Mouse (Mus musculus) liver, adult 2 months (tissue): ENCODE measurements around the gene Cactin. TPM values are rescaled to one million over a fixed set of nuclear protein-coding genes. Genes with fewer than 3 reads are reported as not detected.

Experiments
- DNase-seq: peaks from one replicate; pipeline ENCODE4 v3.0.0-alpha.2; 2011; ENCODE audit warnings: low read depth, low spot score; ENCODE audit errors: extremely low read depth
- H3K27ac ChIP-seq: fragments of 200-500 bp; replicated peaks from 2 replicates; pipeline ENCODE4 v1.5.1; 2012; ENCODE audit warnings: low read depth, mild to moderate bottlenecking, control low read depth, inconsistent platforms, low read length; ENCODE audit not compliant: insufficient read depth
- H3K27me3 ChIP-seq: fragments of 200-500 bp; 2 replicates; pipeline ENCODE4 v1.6.1; 2012; ENCODE audit warnings: mild to moderate bottlenecking, moderate library complexity, low read length, inconsistent platforms; ENCODE audit not compliant: control insufficient read depth, insufficient read depth
- H3K36me3 ChIP-seq: fragments of 200-500 bp; 2 replicates; pipeline ENCODE4 v1.6.1; 2012; ENCODE audit warnings: low read length, inconsistent platforms; ENCODE audit not compliant: control insufficient read depth, insufficient read depth
- H3K4me1 ChIP-seq: fragments of 200-500 bp; 2 replicates; pipeline ENCODE4 v1.6.1; 2011; ENCODE audit warnings: low read length; ENCODE audit not compliant: control insufficient read depth, insufficient read depth
- H3K4me3 ChIP-seq: fragments of 200-500 bp; 2 replicates; pipeline ENCODE4 v1.5.1; 2011; ENCODE audit warnings: low read depth, mild to moderate bottlenecking, control low read depth, low read length, moderate library complexity; ENCODE audit not compliant: insufficient read depth
- H3K79me2 ChIP-seq: fragments of 200-500 bp; 2 replicates; pipeline ENCODE4 v1.6.1; 2012; ENCODE audit warnings: inconsistent platforms, mild to moderate bottlenecking, low read length, moderate library complexity; ENCODE audit not compliant: control insufficient read depth, insufficient read depth
- H3K9ac ChIP-seq: fragments of 200-500 bp; 2 replicates; pipeline ENCODE4 v1.6.1; 2012; ENCODE audit warnings: low read depth, mild to moderate bottlenecking, control low read depth, inconsistent platforms, low read length
- CTCF ChIP-seq: fragments of 200-500 bp; IDR thresholded peaks from 2 replicates; pipeline ENCODE4 v1.5.1; 2011; ENCODE audit warnings: low read depth, low read length, control low read depth
- POLR2A ChIP-seq: fragments of 200-500 bp; IDR thresholded peaks from 2 replicates; pipeline ENCODE4 v1.6.1; 2011; ENCODE audit warnings: low read length, control low read depth; ENCODE audit not compliant: insufficient read depth; ENCODE audit errors: extremely low read depth
- WGBS: fragments of 180-500 bp; shearing (Covaris S2); methylation state at CpG from one replicate; pipeline ENCODE4 v1.1.7; 2018; 5-methylcytosine and 5-hydroxymethylcytosine counted together
- polyA plus RNA-seq: library from polyadenylated mRNA; depleted of rRNA; stranded (reverse); fragments of >200 nt; gene quantifications from 2 replicates; pipeline ENCODE4 v1.2.3, GENCODE M21; 2012
- total RNA-seq: library from RNA; depleted of rRNA; stranded (reverse); fragments of >200 nt; gene quantifications from 2 replicates; pipeline ENCODE4 v1.2.3, GENCODE M21; 2014

Cactin gene
- total and polyA plus RNA-seq, 2 experiments: 5.0 to 14.1 TPM

DNA sequence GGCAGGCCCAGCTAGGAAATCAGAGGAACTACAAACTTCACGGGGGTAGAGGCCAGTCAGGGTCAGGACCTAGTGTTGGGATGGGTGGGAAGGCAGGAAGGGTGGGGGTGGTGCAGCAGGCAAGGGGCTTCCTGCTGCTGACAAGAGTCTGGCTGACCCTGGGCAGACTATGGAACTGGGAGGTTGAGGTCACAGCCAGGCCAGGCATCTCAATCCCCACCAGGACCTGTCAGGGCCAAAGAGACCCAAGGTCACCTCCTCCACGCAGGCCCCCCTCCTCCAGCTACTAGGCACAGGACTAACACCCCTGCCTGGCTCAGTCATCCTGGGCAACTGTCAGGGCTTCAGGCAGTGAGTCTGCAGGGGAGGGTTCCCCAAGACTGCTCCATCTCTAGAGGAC, 7.1 kb downstream of the Cactin start:
- H3K79me2 ChIP-seq: 0 out of 2 replicates have a peak, but pooled peaks cover under 1% of the 10 kb centered on the region
- 18% methylated on average over 2 of the region's 2 CpGs for WGBS
- 0 out of 2 replicates have a peak overlapping the region, but pooled peaks have one; percentile 5 for H3K9ac ChIP-seq
- DNase-seq: no peak
- peak overlapping the region; percentile 61 for H3K27ac ChIP-seq
- H3K4me3 ChIP-seq: peak overlapping the region; percentile 37; the same call in 1 of the 2 replicates
- no peaks in the 10 kb centered on the region for H3K27me3 ChIP-seq
- TF ChIP-seq CTCF: no peak
- TF ChIP-seq POLR2A: no peak
- H3K36me3 ChIP-seq: peaks cover 7% of the 10 kb centered on the region
- H3K4me1 ChIP-seq: no peaks in the 10 kb centered on the region; the same call in 1 of the 2 replicates

- Histone ChIP-seq H3K27ac (peak within 1 kb of the TSS; percentile 61), H3K4me1 (no peaks in the 10 kb centered on the region; the same call in 1 of the 2 replicates), H3K36me3 (peaks cover 7% of the 10 kb centered on the region), H3K79me2 (no peaks in the 10 kb centered on the region), H3K4me3 (peak within 1 kb of the TSS; percentile 40; the same call in 1 of the 2 replicates), H3K9ac (peak within 1 kb of the TSS; percentile 52), H3K27me3 (no peaks in the 10 kb centered on the region)
- TF ChIP-seq POLR2A (0 out of 2 replicates have a peak, but pooled peaks have one; percentile 23), CTCF (no peak)
- no peak for DNase-seq
- WGBS: 40% methylated on average over 10 of the region's 10 CpGs
Observed at GRCm38 (mm10) chr10:81328386-81328785, 7.5 kb downstream of the Cactin start, which contains the start of gene Tbxa2r. Gene Tbxa2r, plus strand, starts transcription at chr10:81328731.

DNA sequence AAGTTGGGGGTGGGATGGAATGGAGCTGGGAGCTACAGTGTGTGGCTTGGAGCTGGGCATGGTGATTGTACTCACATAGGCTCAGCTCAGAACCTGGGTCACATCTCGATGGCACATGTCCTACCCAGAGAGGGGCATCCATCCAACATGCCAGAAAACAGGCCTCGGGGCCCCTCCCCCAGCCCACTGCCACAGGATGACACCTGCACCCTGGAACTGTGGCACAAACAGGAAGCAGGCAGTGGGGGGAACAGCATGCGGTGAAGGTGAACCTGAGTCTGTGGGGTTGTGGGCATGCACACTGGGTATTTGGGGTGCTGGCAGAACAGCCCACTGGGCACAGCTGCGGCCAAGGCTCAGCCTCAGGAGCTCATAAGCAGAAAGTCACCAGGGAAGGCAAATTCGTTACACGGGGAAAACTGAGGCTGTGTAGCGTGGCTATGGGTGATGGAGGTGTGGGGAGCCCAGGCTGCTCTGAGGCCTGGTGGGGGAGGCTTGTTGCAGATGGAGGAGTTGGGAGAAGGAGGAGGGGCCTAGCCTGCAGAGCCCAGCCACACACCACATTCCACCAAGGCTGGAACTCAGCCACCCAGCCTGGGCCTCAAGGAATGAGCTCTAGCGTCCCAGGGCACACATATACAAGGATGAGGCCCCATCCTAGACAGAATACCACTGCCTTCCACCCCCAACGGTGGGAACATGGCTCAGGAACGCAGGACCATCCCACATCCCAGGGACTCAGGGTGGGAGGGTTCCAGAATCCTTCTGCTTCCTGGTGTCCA, 8.5 kb downstream of the Cactin start:
- no peak for DNase-seq
- Histone ChIP-seq H3K36me3 (peaks cover 7% of the 10 kb centered on the region), H3K79me2 (no peaks in the 10 kb centered on the region)

DNA sequence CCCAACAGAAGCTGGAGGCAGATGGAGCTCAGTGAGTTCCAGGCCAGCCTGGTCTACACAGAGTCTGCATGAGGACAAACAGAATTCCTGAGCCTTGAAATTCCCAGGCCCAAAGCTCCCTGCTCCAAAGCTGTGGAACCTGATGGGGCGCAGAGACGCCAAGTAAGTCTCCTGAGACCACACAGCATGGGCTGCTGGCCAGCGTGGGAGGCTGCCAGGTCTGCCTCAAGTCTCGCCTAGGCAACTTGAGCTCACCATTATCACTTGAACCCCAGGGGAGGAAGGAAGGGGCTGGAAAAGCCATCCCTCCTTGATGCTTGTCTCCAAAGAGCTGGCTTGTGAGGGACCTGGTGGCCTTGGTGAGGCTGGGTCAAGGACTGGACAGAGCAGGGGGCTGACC, 9.1 kb downstream of the Cactin start:
- Histone ChIP-seq H3K4me3 (no peak overlapping the region), H3K27ac (peak overlapping the region; percentile 40; the same call in 1 of the 2 replicates), H3K9ac (peak overlapping the region; percentile 52; the same call in 1 of the 2 replicates), H3K36me3 (peaks cover 7% of the 10 kb centered on the region), H3K4me1 (no peaks in the 10 kb centered on the region; the same call in 1 of the 2 replicates), H3K27me3 (no peaks in the 10 kb centered on the region), H3K79me2 (no peaks in the 10 kb centered on the region)
- WGBS: 79% methylated on average over 4 of the region's 4 CpGs
- no peak for DNase-seq
- no peak for TF ChIP-seq POLR2A
- no peak for TF ChIP-seq CTCF

More for the DNA sequence above, 8.5 kb downstream of the Cactin start:
- TF ChIP-seq POLR2A (no peak), CTCF (no peak)
- peak overlapping the region; percentile 40; the same call in 1 of the 2 replicates for H3K4me3 ChIP-seq
- peak overlapping the region; percentile 52 for H3K9ac ChIP-seq
- WGBS: 67% methylated on average over 10 of the region's 10 CpGs
- H3K27ac ChIP-seq: peak overlapping the region; percentile 61
- no peaks in the 10 kb centered on the region; the same call in 1 of the 2 replicates for H3K4me1 ChIP-seq
- no peaks in the 10 kb centered on the region for H3K27me3 ChIP-seq

DNA sequence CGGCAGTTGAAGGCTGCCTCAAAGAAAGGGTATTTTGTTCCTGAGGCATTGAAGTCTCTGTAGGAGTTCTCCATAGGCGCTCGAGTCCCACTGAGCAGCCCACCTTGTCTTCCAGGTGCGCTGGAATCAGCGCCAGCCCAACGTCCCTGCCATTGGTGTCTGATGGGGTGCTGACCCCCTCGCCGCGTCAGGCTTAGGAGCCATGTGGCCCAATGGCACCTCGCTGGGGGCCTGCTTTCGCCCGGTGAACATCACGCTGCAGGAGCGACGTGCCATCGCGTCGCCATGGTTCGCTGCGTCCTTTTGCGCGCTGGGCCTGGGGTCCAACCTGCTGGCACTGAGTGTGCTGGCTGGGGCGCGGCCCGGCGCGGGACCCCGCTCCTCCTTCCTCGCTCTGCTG, 11.4 kb downstream of the Cactin start:
- DNase-seq: no peak
- Histone ChIP-seq H3K79me2 (no peaks in the 10 kb centered on the region), H3K27me3 (no peaks in the 10 kb centered on the region), H3K27ac (no peak overlapping the region), H3K4me1 (no peaks in the 10 kb centered on the region; the same call in 1 of the 2 replicates), H3K4me3 (no peak overlapping the region), H3K36me3 (no peaks in the 10 kb centered on the region), H3K9ac (no peak overlapping the region)
- TF ChIP-seq POLR2A: no peak
- TF ChIP-seq CTCF: no peak
- WGBS: 35% methylated on average over 29 of the region's 29 CpGs

DNA sequence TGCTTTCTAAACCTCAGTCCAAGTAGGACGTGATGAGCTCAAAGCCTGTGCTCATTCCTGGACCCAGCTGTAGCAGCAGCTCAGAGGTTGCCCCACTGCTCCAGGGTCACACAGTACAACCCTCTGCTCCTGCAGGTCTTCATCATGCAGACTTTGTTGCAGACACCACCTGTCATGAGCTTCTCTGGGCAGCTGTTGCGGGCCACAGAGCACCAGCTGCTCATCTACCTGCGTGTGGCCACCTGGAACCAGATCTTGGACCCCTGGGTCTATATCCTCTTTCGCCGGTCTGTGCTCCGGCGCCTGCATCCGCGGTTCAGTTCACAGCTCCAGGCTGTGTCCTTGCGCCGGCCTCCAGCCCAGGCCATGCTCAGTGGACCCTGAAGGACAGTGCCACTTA, 13.4 kb downstream of the Cactin start:
- no peaks in the 10 kb centered on the region; the same call in 1 of the 2 replicates for H3K4me1 ChIP-seq
- no peak overlapping the region for H3K27ac ChIP-seq
- DNase-seq: no peak
- TF ChIP-seq POLR2A (no peak), CTCF (no peak)
- no peak overlapping the region for H3K4me3 ChIP-seq
- H3K79me2 ChIP-seq: no peaks in the 10 kb centered on the region
- no peaks in the 10 kb centered on the region for H3K27me3 ChIP-seq
- 83% methylated on average over 11 of the region's 11 CpGs for WGBS
- H3K36me3 ChIP-seq: no peaks in the 10 kb centered on the region
- H3K9ac ChIP-seq: no peak overlapping the region
